Mouse (Mus musculus): Measurements from ENCODE around the gene Cxcr2.

- TF ChIP-seq CTCF (IDR thresholded peaks at IDR 0.05) (no peak), POLR2A (IDR thresholded peaks at IDR 0.05; ENCODE audit: insufficient read depth, low read depth, low read length) (no peak), EP300 (IDR thresholded peaks at IDR 0.05; ENCODE audit: insufficient read depth, low read depth, low read length) (no peak)
Observed at GRCm38 (mm10) chr1:74107931-74108618, 45.7 kb upstream of the Cxcr2 start.

All from heart, adult 2 months (tissue).